Mouse (Mus musculus) mouse trophoblast stem cell (cell line): ENCODE measurements around the gene Zmiz1.

Experiments used
- in situ Hi-C, 2 experiments: fragments of 300-500 bp; cut with MseI, MboI; formaldehyde crosslinking; loops; 2 replicates in 1 of 2; 3 replicates in 1 of 2; pipeline ENCODE4 v1.15.1; 2025

Gene Zmiz1

GRCm38 (mm10) chr14:25588156-25588555 is 129.2 kb downstream of the Zmiz1 start:
- in situ Hi-C loops, result no loop called here

GRCm38 (mm10) chr14:25588946-25589937 is 130.3 kb downstream of the Zmiz1 start:
- in situ Hi-C loops, result no loop called here

- in situ Hi-C loops, result no loop called here
Observed at GRCm38 (mm10) chr14:25591000-25591399, 132.0 kb downstream of the Zmiz1 start.

- in situ Hi-C loops, result no loop called here
Observed at GRCm38 (mm10) chr14:25591426-25591825, 132.4 kb downstream of the Zmiz1 start.

- in situ Hi-C loops, result no loop called here
Observed at GRCm38 (mm10) chr14:25592522-25592921, 133.5 kb downstream of the Zmiz1 start.

GRCm38 (mm10) chr14:25593876-25594275 is 134.9 kb downstream of the Zmiz1 start:
- in situ Hi-C loops, result no loop called here

- in situ Hi-C loops, result no loop called here
Observed at GRCm38 (mm10) chr14:25594611-25595010, 135.6 kb downstream of the Zmiz1 start.

GRCm38 (mm10) chr14:25598960-25599359 is 140.0 kb downstream of the Zmiz1 start:
- in situ Hi-C loops, result no loop called here

- in situ Hi-C loops, result no loop called here
Observed at GRCm38 (mm10) chr14:25599934-25600333, 140.9 kb downstream of the Zmiz1 start.

- in situ Hi-C loops, result no loop called here
Observed at GRCm38 (mm10) chr14:25600358-25600757, 141.4 kb downstream of the Zmiz1 start.

GRCm38 (mm10) chr14:25600951-25601350 is 142.0 kb downstream of the Zmiz1 start:
- in situ Hi-C loops, result no loop called here

GRCm38 (mm10) chr14:25602018-25602417 is 143.0 kb downstream of the Zmiz1 start:
- in situ Hi-C loops, result no loop called here

GRCm38 (mm10) chr14:25604395-25605142 is 145.6 kb downstream of the Zmiz1 start:
- in situ Hi-C loops, result no loop called here

GRCm38 (mm10) chr14:25606372-25607140 is 147.6 kb downstream of the Zmiz1 start:
- in situ Hi-C loops, result no loop called here

GRCm38 (mm10) chr14:25607141-25607967 is 148.4 kb downstream of the Zmiz1 start:
- in situ Hi-C loops, result no loop called here

GRCm38 (mm10) chr14:25607968-25608491 is 149.0 kb downstream of the Zmiz1 start:
- in situ Hi-C loops, result no loop called here

- in situ Hi-C loops, result no loop called here
Observed at GRCm38 (mm10) chr14:25608618-25609017, 149.6 kb downstream of the Zmiz1 start.

- in situ Hi-C loops, result no loop called here
Observed at GRCm38 (mm10) chr14:25609355-25609754, 150.4 kb downstream of the Zmiz1 start.

- in situ Hi-C loops, result no loop called here
Observed at GRCm38 (mm10) chr14:25610396-25611158, 151.6 kb downstream of the Zmiz1 start.

GRCm38 (mm10) chr14:25611159-25611697 is 152.2 kb downstream of the Zmiz1 start:
- in situ Hi-C loops, result no loop called here
